Mouse (Mus musculus): ENCODE measurements around the gene Mmrn1.

- TF ChIP-seq POLR2A (IDR thresholded peaks at IDR 0.05; ENCODE audit: borderline replicate concordance, extremely low read depth, low read depth, low read length) (no peak), CTCF (IDR thresholded peaks at IDR 0.05; ENCODE audit: insufficient read depth, low read length) (no peak)
Observed at GRCm38 (mm10) chr6:60979039-60979438, 54.3 kb downstream of the Mmrn1 start.
